Mouse (Mus musculus) liver, postnatal 0 days (tissue): ENCODE data around the gene Kidins220.

ENCODE experiments used
- CTCF ChIP-seq: sonication (generic); IDR thresholded peaks from 2 replicates; pipeline ENCODE4 v1.5.1; 2016; ENCODE audit warnings: antibody characterized with exemption, low read depth
- EP300 ChIP-seq: IDR thresholded peaks from 2 replicates; pipeline ENCODE4 v1.6.1; 2016; ENCODE audit warnings: antibody characterized with exemption, low read depth, mild to moderate bottlenecking

GRCm38 (mm10) chr12:25096640-25097051, 121.9 kb downstream of the Kidins220 start:
- TF ChIP-seq CTCF, result no peak
- TF ChIP-seq EP300, result no peak
